Mouse (Mus musculus): ENCODE results near the gene Erc2. TPM values are rescaled to one million over a fixed set of nuclear protein-coding genes. Genes with fewer than 3 reads are reported as not detected.
A peak's percentile ranks its signal among the peaks of the same experiment; 100 is the strongest.

Gene Erc2
- total RNA-seq, 2 experiments from 2014 or later: not detected

DNA sequence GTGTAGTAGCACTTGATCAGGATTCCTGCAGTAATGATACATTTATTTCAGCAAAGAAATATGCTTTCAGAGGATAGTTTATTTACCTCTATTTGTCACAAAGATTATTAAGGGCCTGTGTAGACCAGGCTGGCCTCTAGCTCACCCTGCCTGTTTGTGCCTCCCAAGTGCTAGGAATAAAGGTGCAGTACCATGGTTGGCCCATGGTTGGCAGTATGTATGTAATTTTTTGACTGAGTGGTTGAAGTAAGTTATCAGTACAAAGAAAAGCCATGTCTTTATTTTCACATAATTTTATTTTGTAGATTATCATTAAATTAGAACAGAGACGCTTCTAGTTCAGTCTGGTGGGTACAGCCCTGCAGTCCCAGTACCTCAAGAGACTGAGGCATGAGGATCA is 136.0 kb downstream of the Erc2 start:
- ATAC-seq (replicated peaks; ENCODE audit: low FRiP score, poor library complexity, severe bottlenecking): no peak

DNA sequence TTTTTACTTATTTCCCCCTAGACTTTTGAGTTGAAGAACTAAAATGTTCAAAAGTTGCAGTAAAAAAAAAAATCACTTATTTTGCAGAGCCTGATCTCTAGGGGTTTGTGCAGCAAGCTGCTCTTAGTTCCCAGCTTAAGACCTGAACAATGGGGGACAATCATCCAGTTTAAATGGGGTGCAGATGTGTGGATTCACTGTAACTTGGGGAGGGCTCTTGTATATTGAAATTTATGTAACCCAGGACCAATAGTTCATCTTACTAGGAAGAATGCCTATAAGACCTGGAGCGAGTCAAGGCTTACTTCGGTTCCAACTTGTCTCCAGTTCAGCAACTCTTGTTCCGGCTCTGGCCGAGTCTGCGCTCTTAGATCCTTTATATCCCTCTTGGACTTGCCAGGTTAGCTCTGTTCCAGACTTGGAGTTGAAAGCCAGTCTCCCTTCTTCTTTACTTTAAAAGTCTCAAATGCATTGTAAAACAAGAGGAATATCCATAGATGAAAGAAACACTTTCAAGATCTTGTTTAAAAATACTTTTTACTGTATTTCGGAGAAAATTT is 136.9 kb downstream of the Erc2 start:
- no peak for ATAC-seq (replicated peaks; ENCODE audit: low FRiP score, poor library complexity, severe bottlenecking)

DNA sequence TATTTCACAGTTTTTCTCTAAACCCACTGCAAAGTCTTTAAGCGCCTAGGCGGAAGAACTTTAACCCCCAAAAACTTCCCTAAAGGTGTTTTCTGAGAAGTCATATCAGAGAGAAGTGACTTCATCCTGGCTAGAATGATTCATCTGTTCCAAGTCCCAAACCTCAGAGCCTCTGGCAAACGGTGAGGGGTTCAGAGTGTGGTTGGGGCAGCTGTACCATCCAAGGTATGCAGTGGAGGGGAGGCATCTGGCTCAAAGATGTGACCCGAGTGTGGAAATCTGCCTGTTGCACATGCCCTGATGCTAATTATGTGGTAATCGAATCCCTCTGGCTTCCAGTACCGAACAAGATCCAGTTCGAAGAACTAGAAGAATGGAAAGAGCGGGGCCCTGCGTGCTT is 137.8 kb downstream of the Erc2 start:
- no peak for ATAC-seq (replicated peaks; ENCODE audit: low FRiP score, poor library complexity, severe bottlenecking)

DNA sequence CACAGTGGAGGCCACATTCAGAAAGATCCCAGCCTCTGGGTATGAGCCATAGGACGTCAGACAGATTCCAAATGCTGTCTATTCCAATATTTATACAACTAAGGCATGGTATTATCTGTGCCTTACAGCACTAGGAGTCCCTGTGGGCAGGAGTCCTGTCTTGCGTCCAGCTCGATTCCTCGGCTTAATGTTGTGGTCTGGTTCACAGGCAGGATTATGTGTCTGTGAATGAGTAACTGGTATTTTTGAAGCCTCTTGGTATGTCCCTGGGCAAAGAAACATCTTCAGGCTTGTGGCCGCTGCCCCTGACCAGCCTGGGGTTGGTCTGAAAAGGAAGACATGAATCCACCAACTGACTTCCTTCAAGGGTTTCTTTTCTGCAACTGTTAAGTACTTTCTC is 153.1 kb downstream of the Erc2 start:
- no peak for ATAC-seq (replicated peaks; ENCODE audit: low FRiP score, poor library complexity, severe bottlenecking)

DNA sequence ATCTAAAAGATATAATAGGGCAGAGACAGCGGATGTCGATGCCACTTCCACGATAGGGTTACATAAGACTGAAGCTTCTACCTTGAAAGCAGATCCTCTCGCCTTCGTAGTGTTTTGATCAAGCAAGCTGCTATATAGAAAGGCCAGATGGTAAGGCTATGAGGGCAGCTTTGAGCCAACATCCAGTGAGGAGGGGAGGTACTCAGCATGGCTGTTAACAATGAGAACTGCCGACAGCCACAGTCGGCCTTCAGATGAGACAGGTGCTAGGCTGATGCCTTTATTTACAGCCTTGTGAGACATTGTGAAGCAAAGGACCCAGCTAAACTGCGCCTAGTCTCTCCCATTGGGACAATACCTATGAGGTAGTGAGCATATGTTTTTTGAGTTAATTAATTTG is 156.3 kb downstream of the Erc2 start:
- no peak for ATAC-seq (replicated peaks; ENCODE audit: low FRiP score, poor library complexity, severe bottlenecking)

DNA sequence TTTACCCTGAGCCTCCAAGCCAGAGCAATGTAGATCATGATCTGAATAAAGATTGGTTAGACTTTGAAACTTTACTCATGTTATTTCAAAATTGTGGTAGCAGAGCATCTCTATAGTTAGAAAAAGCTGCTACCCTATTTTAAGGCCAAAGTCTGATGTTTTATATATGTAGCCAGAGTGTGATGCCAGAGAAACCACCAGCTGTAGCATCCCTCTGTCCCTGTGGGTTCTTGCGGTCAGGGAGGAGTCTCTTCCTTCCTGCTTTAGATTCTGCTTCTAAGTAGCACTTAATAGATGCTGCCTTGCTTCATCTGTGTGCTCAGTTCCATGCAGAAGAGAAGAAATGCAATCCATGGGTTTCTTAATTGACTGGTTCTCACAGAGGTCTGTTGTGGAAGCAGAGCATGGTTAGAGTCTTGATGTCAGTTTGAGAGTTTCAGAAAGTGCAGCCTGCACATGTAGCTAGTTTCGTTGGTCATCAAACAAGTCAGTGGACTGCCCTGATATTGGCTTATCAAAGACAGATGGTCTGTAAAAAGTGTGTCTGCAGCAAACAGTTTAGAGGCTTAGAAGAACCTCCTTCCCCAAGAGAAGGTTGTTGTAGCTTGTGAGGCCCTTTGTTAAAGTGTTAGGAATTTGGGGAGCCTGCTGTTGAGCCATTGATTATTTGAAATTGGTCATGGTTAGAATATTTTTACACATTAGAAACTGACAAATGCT is 156.9 kb downstream of the Erc2 start:
- ATAC-seq (replicated peaks; ENCODE audit: low FRiP score, poor library complexity, severe bottlenecking): no peak

DNA sequence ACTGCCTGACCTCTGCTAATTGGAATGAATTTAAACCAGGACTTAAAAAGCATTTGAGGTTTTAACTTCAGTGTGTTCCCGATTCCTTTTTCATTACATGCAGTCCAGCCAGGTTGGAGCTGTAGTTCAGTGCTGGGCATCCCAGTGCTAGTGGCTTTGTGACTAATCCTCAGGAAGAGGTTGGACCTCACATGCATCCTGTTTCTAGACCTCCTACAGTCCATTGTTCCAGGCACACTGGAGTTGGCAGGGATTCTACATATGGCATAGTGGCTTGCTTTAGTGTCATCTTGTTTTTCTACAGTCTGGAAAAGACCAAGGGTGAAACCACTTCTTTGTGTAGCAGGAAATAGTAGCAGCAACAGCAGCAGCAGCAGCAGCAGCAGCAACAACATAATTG is 159.0 kb downstream of the Erc2 start:
- ATAC-seq (replicated peaks; ENCODE audit: low FRiP score, poor library complexity, severe bottlenecking): no peak

DNA sequence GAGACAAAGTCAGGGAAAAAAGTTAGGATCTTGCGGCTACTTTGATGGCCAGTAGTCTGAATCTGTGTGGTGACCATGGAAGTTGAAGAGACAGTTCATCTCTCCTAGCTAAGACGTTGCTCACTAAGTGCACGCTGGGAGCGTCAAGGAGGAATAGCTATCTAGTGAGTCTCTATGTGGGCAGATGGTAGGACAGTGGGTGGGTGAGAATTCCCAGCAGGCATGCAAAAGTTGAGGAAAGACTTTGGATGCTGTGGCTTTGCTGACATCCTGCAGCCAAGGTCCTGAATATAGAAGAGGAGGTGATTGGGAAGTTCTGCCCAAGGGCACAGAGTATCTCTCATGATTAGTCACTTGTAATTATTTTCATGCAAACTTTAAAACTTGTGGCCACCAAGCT is 162.6 kb downstream of the Erc2 start:
- ATAC-seq (replicated peaks; ENCODE audit: low FRiP score, poor library complexity, severe bottlenecking): no peak

DNA sequence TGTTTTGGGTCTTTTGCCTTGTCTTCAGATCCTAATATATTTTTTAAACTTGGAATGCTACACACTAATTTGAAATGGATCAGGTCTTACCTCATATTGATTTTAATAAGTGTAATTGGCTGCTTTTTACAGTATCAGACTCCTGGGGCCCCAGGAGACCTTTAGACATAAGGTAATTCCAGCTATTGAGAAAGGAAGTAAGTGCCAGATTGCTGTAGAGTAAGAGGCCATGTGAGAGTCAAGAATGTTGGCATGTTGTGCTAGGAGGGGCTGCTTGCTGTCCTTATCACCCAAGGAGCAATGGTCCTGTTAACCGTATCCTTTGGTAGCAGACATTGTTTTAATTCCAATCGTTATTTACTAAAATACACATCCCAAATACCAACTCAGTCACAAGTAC is 163.3 kb downstream of the Erc2 start:
- no peak for ATAC-seq (replicated peaks; ENCODE audit: low FRiP score, poor library complexity, severe bottlenecking)

DNA sequence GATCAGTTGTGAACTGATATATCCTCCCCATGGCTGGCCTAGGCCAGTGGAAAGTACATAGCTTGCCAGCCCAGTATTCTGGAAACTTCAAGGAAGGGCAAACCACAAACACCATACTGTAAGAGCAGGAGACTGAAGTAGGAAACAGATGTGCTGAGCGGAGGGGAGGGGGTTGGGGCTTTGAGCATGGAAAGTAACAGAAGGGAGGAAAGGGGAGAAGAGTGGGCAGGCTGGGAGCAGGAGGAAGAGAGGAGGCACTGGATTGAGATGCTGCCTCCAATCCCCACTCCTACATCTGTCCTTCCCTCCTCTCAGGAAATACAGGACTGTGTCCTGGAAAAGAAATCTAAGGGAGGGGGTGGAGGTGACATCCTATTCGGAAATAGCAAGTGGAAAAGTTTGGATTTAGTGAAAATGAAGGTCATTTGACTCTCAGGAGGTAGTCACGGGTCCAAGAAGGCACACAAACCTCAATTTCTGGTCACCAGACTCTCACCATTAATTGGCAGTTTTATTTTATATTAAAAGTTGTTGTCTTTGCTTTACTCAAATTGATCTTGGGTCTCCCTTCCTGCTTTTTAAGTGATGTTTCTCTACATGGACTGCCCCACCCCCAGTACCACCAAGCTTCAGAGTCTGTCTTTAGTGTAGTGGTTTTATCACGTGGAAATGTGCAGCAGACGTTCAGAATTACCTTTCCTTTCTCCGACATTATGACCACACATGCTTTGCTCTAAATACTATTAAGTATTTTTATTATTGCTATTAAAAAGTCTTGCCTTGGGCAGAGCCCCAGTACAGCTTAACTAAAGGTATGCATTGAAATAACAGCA is 167.1 kb downstream of the Erc2 start:
- no peak for ATAC-seq (replicated peaks; ENCODE audit: low FRiP score, poor library complexity, severe bottlenecking)

DNA sequence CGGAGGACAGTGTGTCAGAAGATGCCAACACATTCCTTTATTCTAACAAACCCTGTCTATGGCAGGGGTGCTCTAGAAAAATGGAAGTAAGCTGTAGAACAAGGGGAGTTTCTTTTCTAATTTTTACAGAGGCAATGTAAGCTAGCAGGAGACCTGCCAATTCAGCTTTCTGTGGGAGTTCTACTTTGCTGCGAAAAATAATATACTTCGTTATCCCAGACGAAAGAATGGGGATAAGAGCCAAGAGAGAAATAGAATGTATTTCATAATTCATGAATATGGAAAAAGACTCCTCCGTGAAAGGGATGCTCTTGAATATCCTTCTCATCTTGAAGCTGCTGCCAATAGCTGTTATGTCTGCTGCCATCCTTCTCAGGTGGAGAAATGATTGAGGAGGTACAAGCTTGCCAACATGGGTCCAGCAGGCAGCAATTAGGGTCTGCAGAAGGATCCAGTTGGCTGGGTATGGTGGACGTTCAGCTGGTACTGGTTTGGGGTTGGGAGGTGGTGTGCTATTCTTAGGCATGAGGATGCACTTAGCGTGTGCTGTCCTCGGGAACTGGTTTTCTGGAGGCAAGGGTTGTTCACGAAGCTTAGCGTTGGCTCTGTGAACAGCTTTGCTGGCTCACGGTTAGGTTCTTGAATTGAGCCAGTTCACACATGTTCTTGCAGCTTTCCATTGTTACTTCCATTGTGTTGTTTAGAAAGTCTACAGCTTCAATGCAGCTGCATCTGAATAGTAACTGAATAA is 176.1 kb downstream of the Erc2 start:
- ATAC-seq (replicated peaks; ENCODE audit: low FRiP score, poor library complexity, severe bottlenecking): no peak

DNA sequence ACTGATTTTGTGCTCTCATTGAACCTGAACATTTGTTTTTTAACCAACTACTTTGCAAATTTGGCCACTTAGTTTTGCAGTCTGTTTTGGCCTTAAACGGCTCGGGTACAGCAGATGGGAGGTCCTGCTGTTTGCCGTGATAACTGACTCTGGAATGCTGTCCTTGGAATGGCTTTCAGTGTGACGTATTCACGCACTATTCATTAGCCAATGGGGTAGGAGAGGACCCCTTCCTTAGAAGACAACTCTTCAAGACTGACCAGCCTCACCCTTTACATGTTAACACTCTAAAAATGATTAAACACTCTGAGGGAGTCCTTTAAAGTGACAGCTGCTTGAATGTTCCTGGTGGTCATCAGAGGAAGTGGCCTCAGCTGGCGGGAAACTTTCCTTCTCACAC is 178.5 kb downstream of the Erc2 start:
- no peak for ATAC-seq (replicated peaks; ENCODE audit: low FRiP score, poor library complexity, severe bottlenecking)

DNA sequence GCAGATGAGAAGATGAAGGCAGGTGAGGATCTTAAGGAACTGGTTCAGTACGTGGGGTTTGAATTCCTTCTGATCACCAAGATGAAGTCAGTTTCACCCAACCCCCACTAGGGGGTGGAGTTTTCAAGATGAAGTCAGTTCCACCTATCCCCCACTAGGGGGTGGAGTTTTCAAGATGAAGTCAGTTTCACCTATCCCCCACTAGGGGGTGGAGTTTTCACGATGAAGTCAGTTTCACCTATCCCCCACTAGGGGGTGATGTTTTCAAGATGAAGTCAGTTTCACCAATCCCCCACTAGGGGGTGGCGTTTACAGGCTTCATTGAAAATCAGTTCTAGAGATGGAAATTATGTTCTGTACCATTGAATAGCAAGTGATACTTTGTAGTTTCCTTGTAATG is 181.7 kb downstream of the Erc2 start:
- ATAC-seq (replicated peaks; ENCODE audit: low FRiP score, poor library complexity, severe bottlenecking): 0 out of 2 replicates have a peak, but pooled peaks have one; percentile 39

DNA sequence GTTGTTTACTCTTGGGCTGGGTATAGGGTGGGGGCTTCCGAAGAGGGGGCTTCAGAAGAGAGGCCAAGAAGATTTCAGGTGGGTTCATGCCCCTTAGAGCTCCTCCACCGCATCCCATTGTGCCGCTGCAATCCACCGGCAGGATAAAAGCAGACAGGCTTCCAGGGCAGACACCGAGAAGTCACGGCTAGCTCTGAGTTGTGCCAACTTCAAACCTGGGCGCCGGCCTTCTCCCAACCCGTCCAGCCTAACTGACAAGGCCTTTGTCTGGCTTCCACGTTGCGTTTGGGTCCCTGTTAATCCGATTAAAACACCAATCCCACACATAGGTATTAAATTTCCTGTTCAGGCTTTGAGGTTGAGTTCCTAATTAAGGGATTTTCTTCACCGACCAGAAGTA is 182.8 kb downstream of the Erc2 start:
- ATAC-seq (replicated peaks; ENCODE audit: low FRiP score, poor library complexity, severe bottlenecking): no peak

DNA sequence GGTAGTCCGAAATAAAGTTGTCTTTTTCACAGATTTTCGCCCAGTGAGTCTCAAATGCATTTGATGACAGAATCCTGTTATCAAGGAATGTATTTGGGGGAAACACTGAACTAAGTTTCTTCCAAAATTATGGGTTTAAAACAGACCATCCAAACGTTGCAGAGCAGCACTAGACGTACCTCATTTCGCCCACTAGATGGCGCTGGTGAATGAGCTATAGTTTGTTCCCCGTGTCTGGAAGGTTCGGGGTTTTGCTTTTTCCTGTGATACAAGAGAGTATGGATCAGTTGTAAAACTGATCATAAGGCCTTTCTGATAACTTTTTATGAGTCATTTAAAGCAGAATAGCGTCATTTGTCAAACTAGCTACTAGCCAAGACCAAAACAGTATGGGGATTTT is 185.9 kb downstream of the Erc2 start:
- ATAC-seq (replicated peaks; ENCODE audit: low FRiP score, poor library complexity, severe bottlenecking): no peak

DNA sequence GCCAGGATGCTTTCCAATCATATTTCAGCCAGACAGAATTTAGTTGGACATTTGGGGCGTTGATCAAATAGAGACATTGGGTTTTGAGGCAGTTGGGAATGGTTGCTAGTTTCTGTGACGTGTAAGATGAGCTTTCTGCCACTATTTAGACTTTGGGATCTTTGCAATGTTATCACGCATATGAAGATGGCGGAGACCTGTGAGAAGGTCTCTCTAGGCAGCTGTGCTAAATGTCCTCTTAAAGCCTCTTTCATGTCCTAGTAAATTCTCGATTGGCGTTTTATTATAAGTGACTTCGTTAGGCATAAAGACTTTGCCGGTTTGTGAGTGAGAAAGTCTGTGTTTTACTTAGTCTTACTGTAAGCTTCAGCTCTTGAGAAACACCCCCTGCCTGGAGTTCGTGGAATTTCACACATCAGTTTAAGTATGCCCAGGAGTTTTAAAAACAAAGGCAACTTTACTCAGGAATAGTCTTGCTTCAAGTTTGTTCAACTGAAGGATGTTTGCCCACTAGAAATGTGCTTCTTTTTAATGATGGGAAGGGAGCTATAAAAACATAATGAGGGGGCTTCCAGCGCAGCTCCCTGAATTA is 186.4 kb downstream of the Erc2 start:
- no peak for ATAC-seq (replicated peaks; ENCODE audit: low FRiP score, poor library complexity, severe bottlenecking)

DNA sequence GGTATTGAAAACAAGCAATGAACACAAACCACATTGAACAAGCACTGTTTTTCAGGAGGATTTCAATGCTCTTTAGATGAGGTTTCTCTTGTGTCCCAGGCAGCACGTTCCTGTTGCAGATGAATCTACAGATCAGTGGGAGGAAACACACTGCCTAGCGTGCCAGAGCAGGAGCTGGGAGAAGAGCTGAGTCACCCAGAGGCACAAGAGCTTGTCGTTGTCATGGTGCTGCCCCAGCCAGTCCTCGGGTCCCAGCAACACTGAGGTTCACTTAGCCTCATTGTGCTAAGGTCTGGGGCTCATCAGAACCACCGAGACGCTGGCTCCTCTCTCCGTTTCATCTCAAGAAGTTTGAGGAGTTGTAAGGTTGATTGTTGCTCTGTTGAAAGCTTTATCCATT is 188.6 kb downstream of the Erc2 start:
- ATAC-seq (replicated peaks; ENCODE audit: low FRiP score, poor library complexity, severe bottlenecking): no peak

DNA sequence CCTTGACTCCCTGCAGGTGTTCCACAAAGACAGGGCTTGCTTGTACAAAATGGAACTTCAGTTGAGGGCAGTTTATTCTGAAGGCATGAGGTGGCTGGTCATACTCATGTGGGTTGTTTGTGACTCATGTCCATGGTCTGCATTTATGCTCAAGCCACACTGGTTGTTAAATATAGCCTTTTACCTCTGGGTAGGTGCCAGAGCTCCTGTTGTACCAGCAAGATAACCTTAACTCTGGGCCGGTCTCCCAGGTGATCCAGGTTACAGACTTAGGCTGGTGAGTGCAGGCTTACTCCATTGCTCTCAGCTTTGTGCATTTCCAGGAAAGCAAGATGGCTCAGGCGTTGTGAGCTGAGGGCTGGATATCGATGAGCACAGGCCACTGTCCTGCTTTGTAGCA is 189.4 kb downstream of the Erc2 start:
- ATAC-seq (replicated peaks; ENCODE audit: low FRiP score, poor library complexity, severe bottlenecking): no peak

DNA sequence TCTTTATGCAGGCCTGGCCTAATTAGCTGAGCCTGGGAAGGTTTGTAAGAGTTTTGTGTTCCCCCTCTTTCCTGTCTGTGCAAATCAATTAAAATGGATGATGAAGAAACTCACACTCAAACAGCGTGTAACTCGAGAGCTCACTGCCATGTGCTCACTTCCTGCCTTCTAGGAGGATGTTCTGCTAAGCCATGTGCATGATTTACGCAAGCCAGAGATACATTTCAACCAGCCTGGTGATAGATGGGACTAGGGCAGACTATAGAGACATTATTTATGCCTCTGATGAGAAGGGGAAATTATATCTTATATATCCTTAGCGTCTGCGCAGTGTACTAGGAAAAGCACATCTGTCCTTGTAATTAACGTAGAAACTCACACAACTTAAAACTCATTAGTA is 193.5 kb downstream of the Erc2 start:
- ATAC-seq (replicated peaks; ENCODE audit: low FRiP score, poor library complexity, severe bottlenecking): no peak

DNA sequence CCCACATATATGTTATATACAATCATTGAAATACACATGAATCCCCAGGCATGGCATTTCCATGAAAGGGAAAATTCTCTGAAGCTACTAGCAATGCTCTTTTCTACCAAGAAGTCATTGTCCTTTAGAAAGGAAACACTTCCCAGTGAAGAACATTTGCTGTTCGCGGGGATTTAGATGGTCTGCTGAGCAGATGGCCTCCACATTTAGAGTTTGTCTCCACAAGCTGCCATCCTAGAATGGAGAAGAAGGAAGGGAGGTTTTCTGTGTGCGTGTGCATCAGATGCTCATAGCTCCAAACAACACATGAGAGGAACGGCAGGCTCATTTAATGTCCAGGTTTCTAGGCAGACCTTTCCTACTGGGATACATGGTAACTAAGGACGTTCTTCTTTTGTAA is 196.8 kb downstream of the Erc2 start:
- no peak for ATAC-seq (replicated peaks; ENCODE audit: low FRiP score, poor library complexity, severe bottlenecking)
